Mouse (Mus musculus): ENCODE data around the gene Nacc1. TPM values are rescaled to one million over a fixed set of nuclear protein-coding genes. Genes with fewer than 3 reads are reported as not detected.

Gene Nacc1
- polyA plus RNA-seq, 1 experiment from 2014 or later, result 15.9 TPM

- Histone ChIP-seq H3K4me2 (ENCODE audit: low read length) (no peak overlapping the region), H3K36me3 (ENCODE audit: insufficient read depth, low read length) (peaks cover 41% of the 10 kb centered on the region; the same call in 1 of the 2 replicates), H3K9me3 (replicated peaks; ENCODE audit: low read length) (no peaks in the 10 kb centered on the region), H3K4me1 (replicated peaks; ENCODE audit: insufficient read depth, low read length) (no peaks in the 10 kb centered on the region), H3K27me3 (ENCODE audit: insufficient read depth, low read length) (0 out of 2 replicates have a peak, but pooled peaks cover 7% of the 10 kb centered on the region), H3K27ac (no peak overlapping the region), H3K4me3 (replicated peaks; ENCODE audit: low read depth, low read length) (no peak overlapping the region), H3K9ac (ENCODE audit: low read depth, low read length) (no peak overlapping the region)
- 85% methylated on average over 14 of the region's 14 CpGs for WGBS
- no peak for ATAC-seq (replicated peaks; ENCODE audit: low FRiP score, low read depth)
- TF ChIP-seq CTCF (IDR thresholded peaks at IDR 0.05; ENCODE audit: low read depth), result peak; percentile 71
- DNase-seq (ENCODE audit: low spot score), result peak; percentile 67
Measured at GRCm38 (mm10) chr8:84697166-84698130, 9.8 kb upstream of the Nacc1 start.

DNA sequence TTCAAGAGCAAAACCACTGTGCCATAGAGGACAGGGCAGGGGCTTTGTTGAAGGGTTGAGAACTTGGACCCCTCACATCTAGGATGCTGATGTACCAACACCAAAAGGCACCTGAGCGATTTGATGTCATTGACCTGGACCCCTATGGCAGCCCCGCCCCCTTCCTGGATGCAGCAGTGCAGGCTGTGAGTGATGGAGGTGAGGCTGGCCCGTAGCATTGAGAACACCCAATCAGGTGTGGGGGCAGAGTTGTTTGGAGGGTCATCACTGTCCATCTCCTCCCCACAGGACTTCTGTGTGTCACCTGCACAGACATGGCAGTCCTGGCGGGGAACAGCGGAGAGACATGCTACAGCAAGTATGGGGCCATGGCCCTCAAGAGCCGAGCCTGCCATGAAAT, 7.5 kb upstream of the Nacc1 start:
- 90% methylated on average over 6 of the region's 6 CpGs for WGBS
- Histone ChIP-seq H3K4me3 (replicated peaks; ENCODE audit: low read depth, low read length) (no peak overlapping the region), H3K27me3 (ENCODE audit: insufficient read depth, low read length) (no peaks in the 10 kb centered on the region), H3K36me3 (ENCODE audit: insufficient read depth, low read length) (peaks cover 46% of the 10 kb centered on the region; the same call in 1 of the 2 replicates), H3K4me2 (ENCODE audit: low read length) (no peak overlapping the region), H3K9ac (ENCODE audit: low read depth, low read length) (no peak overlapping the region), H3K4me1 (replicated peaks; ENCODE audit: insufficient read depth, low read length) (peaks cover 2% of the 10 kb centered on the region), H3K9me3 (replicated peaks; ENCODE audit: low read length) (no peaks in the 10 kb centered on the region), H3K27ac (no peak overlapping the region)
- no peak for ATAC-seq (replicated peaks; ENCODE audit: low FRiP score, low read depth)
- TF ChIP-seq CTCF (IDR thresholded peaks at IDR 0.05; ENCODE audit: low read depth), result no peak
- DNase-seq (ENCODE audit: low spot score), result no peak

DNA sequence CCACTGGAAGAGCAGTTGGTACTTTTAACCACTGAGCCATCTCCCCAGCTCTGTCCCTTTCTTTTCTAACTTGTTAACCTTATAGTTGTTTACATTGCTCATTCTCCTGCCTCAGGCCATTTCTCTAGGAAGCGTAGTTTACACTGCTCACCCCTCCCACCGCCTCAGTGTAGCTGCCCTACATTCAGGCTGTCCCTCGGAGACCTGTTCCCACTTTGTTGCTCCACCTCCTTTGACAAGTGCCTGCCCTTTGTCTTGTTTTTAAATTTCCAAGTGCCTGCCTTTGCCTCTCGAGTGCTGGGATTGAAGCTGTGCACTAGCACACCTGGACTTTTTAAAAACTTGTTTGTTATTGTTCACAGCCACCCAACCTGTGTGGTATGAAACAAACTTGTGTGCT, 5.7 kb upstream of the Nacc1 start:
- DNase-seq (ENCODE audit: low spot score) (no peak), ATAC-seq (replicated peaks; ENCODE audit: low FRiP score, low read depth) (no peak)
- H3K27me3 ChIP-seq (ENCODE audit: insufficient read depth, low read length), result no peaks in the 10 kb centered on the region
- no peak overlapping the region for H3K4me3 ChIP-seq (replicated peaks; ENCODE audit: low read depth, low read length)
- WGBS, result 74% methylated on average over 4 of the region's 4 CpGs
- TF ChIP-seq CTCF (IDR thresholded peaks at IDR 0.05; ENCODE audit: low read depth), result no peak
- no peaks in the 10 kb centered on the region for H3K9me3 ChIP-seq (replicated peaks; ENCODE audit: low read length)
- peaks cover 43% of the 10 kb centered on the region; the same call in 1 of the 2 replicates for H3K36me3 ChIP-seq (ENCODE audit: insufficient read depth, low read length)
- H3K9ac ChIP-seq (ENCODE audit: low read depth, low read length), result no peak overlapping the region
- no peak overlapping the region for H3K27ac ChIP-seq
- no peak overlapping the region for H3K4me2 ChIP-seq (ENCODE audit: low read length)
- H3K4me1 ChIP-seq (replicated peaks; ENCODE audit: insufficient read depth, low read length), result peaks cover 12% of the 10 kb centered on the region

- H3K27me3 ChIP-seq (ENCODE audit: insufficient read depth, low read length), result no peaks in the 10 kb centered on the region
- peak overlapping the region; percentile 77 for H3K4me3 ChIP-seq (replicated peaks; ENCODE audit: low read depth, low read length)
- peak overlapping the region; percentile 87 for H3K4me2 ChIP-seq (ENCODE audit: low read length)
- H3K9ac ChIP-seq (ENCODE audit: low read depth, low read length), result peak overlapping the region; percentile 78
- ATAC-seq (replicated peaks; ENCODE audit: low FRiP score, low read depth) (peak; percentile 89), DNase-seq (ENCODE audit: low spot score) (peak; percentile 97)
- peak; percentile 29; the same call in 1 of the 2 replicates for TF ChIP-seq CTCF (IDR thresholded peaks at IDR 0.05; ENCODE audit: low read depth)
- peaks cover 22% of the 10 kb centered on the region; the same call in 1 of the 2 replicates for H3K36me3 ChIP-seq (ENCODE audit: insufficient read depth, low read length)
- H3K4me1 ChIP-seq (replicated peaks; ENCODE audit: insufficient read depth, low read length), result peaks cover 27% of the 10 kb centered on the region
- peak overlapping the region; percentile 71 for H3K27ac ChIP-seq
- WGBS, result under 1% methylated on average over 47 of the region's 47 CpGs
- H3K9me3 ChIP-seq (replicated peaks; ENCODE audit: low read length), result no peaks in the 10 kb centered on the region
Measured at GRCm38 (mm10) chr8:84689091-84689915, 1.6 kb upstream of the Nacc1 start.

- 1% methylated on average over 50 of the region's 62 CpGs for WGBS
- peak overlapping the region; percentile 97 for H3K9ac ChIP-seq (ENCODE audit: low read depth, low read length)
Measured at GRCm38 (mm10) chr8:84687003-84687704, 508 bp downstream of the Nacc1 start.

More at GRCm38 (mm10) chr8:84687003-84687704, 508 bp downstream of the Nacc1 start:
- TF ChIP-seq CTCF (IDR thresholded peaks at IDR 0.05; ENCODE audit: low read depth), result no peak; the same call in 1 of the 2 replicates
- Histone ChIP-seq H3K36me3 (ENCODE audit: insufficient read depth, low read length) (peaks cover 2% of the 10 kb centered on the region; the same call in 1 of the 2 replicates), H3K9me3 (replicated peaks; ENCODE audit: low read length) (no peaks in the 10 kb centered on the region), H3K27me3 (ENCODE audit: insufficient read depth, low read length) (no peaks in the 10 kb centered on the region), H3K4me2 (ENCODE audit: low read length) (peak overlapping the region; percentile 82), H3K27ac (peak overlapping the region; percentile 95), H3K4me1 (replicated peaks; ENCODE audit: insufficient read depth, low read length) (peaks cover 27% of the 10 kb centered on the region), H3K4me3 (replicated peaks; ENCODE audit: low read depth, low read length) (peak overlapping the region; percentile 100)
- DNase-seq (ENCODE audit: low spot score) (peak; percentile 64), ATAC-seq (replicated peaks; ENCODE audit: low FRiP score, low read depth) (peak; percentile 17; the same call in 1 of the 2 replicates)

Data from kidney, postnatal 0 days (tissue).